Mouse (Mus musculus) skeletal muscle tissue, postnatal 0 days (tissue): ENCODE measurements around the gene Baiap2l2. TPM values are rescaled to one million over a fixed set of nuclear protein-coding genes. Genes with fewer than 3 reads are reported as not detected.

Source experiments
- polyA plus RNA-seq: library from polyadenylated mRNA; unstranded; fragments of >200 nt; fragmentation: Nextera tagmentation; extraction: Ambion mirVana; gene quantifications from 2 replicates; pipeline ENCODE4 v1.2.1, GENCODE M21; 2015

Baiap2l2 gene
- 23.0 and 24.6 TPM in 2 replicates for polyA plus RNA-seq

GRCm38 (mm10) chr15:79285399-79285798 lies at the start of gene Baiap2l2:
TSS of gene Baiap2l2 (minus strand) at chr15:79285537.

GRCm38 (mm10) chr15:79328058-79328938 lies 43.0 kb upstream of the Baiap2l2 start, which contains the start of gene Pla2g6:
TSS of gene Pla2g6 (minus strand) at chr15:79328390.

GRCm38 (mm10) chr15:79254661-79255060 lies 30.7 kb downstream of the Baiap2l2 start, which contains the start of gene Slc16a8:
TSS of gene Slc16a8 (minus strand) at chr15:79254761.

GRCm38 (mm10) chr15:79229058-79229821 lies 56.1 kb downstream of the Baiap2l2 start, which contains the start of the genes Pick1 and Gm49486:
TSS of gene Pick1 (plus strand) at chr15:79229173.
TSS of gene Gm49486 (plus strand) at chr15:79229391.

Other genes starting within 250 kb of the Baiap2l2 start
- 0.21 TPM in 1 of 2 replicates, not detected in the other for gene Galr3, start 243.7 kb downstream of the Baiap2l2 start, polyA plus RNA-seq
- gene Ankrd54, start 222.6 kb downstream of the Baiap2l2 start, polyA plus RNA-seq = 15.2 and 17.9 TPM in 2 replicates
- gene Eif3l, start 210.4 kb downstream of the Baiap2l2 start, polyA plus RNA-seq = 116 and 132 TPM in 2 replicates
- 9.3 and 9.6 TPM in 2 replicates for gene Micall1, start 176.6 kb downstream of the Baiap2l2 start, polyA plus RNA-seq
- 219 and 228 TPM in 2 replicates for gene Polr2f, start 144.5 kb downstream of the Baiap2l2 start, polyA plus RNA-seq
- gene 1700088E04Rik, start 144.3 kb downstream of the Baiap2l2 start, polyA plus RNA-seq = 4.1 and 4.4 TPM in 2 replicates
- gene Sox10, start 120.3 kb downstream of the Baiap2l2 start, polyA plus RNA-seq = 4.1 and 4.3 TPM in 2 replicates
- gene Pick1, start 56.4 kb downstream of the Baiap2l2 start, polyA plus RNA-seq = 19.0 and 19.8 TPM in 2 replicates
- gene Gm49486, start 56.1 kb downstream of the Baiap2l2 start, polyA plus RNA-seq = 0.64 and 0.83 TPM in 2 replicates
- 0.63 and 1.1 TPM in 2 replicates for gene Slc16a8, start 30.8 kb downstream of the Baiap2l2 start, polyA plus RNA-seq
- 10.3 and 11.1 TPM in 2 replicates for gene Pla2g6, start 42.9 kb upstream of the Baiap2l2 start, polyA plus RNA-seq
- 1.4 and 1.7 TPM in 2 replicates for gene Maff, start 61.1 kb upstream of the Baiap2l2 start, polyA plus RNA-seq
- gene Tmem184b, start 118.0 kb upstream of the Baiap2l2 start, polyA plus RNA-seq = 43.1 and 46.5 TPM in 2 replicates
- 63.4 and 64.3 TPM in 2 replicates for gene Csnk1e, start 170.0 kb upstream of the Baiap2l2 start, polyA plus RNA-seq
- not detected in 2 replicates for gene Kcnj4, start 219.7 kb upstream of the Baiap2l2 start, polyA plus RNA-seq
- 53.3 and 84.0 TPM in 2 replicates for gene Kdelr3, start 230.9 kb upstream of the Baiap2l2 start, polyA plus RNA-seq